Mouse (Mus musculus) lung, postnatal 10 days (tissue): ENCODE data around the gene Gm21312.
"Not testable (repeated sequence)": the region's sequence is repeated elsewhere in the genome, so short reads cannot be mapped to it uniquely, and the experiment has no call there.

Experiments
- DNase-seq: peaks from one replicate; pipeline ENCODE4 v3.0.0; 2021

Gm21312 gene

DNA sequence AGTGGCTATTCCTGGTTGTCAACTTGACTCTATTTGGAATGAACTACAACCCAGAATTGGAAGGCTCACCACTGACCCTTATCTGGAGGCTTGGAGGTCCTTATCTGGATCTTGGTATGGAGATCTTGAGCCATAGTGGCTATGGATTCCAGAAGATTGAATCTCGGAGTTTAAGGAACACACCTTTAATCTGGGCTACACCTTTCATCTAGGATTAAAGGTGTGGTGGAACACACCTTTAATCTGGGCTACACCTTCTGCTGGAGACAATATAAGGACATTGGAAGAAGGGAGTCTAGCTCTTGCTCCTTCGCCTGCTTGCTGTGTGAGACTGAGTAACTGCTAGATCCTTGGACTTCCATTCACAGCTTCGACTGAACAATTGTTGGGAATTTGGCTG lies at the start of gene Gm21312:
Gene Gm21312 (plus strand): TSS at position 301 of the 400 bp plus-strand sequence.
- DNase-seq: not testable (repeated sequence)

DNA sequence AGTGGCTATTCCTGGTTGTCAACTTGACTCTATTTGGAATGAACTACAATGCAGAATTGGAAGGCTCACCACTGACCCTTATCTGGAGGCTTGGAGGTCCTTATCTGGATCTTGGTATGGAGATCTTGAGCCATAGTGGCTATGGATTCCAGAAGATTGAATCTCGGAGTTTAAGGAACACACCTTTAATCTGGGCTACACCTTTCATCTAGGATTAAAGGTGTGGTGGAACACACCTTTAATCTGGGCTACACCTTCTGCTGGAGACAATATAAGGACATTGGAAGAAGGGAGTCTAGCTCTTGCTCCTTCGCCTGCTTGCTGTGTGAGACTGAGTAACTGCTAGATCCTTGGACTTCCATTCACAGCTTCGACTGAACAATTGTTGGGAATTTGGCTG lies 34.1 kb upstream of the Gm21312 start, which contains the start of gene Gm21293:
Gene Gm21293 (plus strand): TSS at position 301 of the 400 bp plus-strand sequence.
- not testable (repeated sequence) for DNase-seq

DNA sequence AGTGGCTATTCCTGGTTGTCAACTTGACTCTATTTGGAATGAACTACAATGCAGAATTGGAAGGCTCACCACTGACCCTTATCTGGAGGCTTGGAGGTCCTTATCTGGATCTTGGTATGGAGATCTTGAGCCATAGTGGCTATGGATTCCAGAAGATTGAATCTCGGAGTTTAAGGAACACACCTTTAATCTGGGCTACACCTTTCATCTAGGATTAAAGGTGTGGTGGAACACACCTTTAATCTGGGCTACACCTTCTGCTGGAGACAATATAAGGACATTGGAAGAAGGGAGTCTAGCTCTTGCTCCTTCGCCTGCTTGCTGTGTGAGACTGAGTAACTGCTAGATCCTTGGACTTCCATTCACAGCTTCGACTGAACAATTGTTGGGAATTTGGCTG lies 25.6 kb upstream of the Gm21312 start, which contains the start of gene Gm6763:
Gene Gm6763 (plus strand): TSS at position 301 of the 400 bp plus-strand sequence.
- DNase-seq: not testable (repeated sequence)

DNA sequence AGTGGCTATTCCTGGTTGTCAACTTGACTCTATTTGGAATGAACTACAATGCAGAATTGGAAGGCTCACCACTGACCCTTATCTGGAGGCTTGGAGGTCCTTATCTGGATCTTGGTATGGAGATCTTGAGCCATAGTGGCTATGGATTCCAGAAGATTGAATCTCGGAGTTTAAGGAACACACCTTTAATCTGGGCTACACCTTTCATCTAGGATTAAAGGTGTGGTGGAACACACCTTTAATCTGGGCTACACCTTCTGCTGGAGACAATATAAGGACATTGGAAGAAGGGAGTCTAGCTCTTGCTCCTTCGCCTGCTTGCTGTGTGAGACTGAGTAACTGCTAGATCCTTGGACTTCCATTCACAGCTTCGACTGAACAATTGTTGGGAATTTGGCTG lies 17.1 kb upstream of the Gm21312 start, which contains the start of gene Gm8764:
Gene Gm8764 (plus strand): TSS at position 301 of the 400 bp plus-strand sequence.
- not testable (repeated sequence) for DNase-seq

DNA sequence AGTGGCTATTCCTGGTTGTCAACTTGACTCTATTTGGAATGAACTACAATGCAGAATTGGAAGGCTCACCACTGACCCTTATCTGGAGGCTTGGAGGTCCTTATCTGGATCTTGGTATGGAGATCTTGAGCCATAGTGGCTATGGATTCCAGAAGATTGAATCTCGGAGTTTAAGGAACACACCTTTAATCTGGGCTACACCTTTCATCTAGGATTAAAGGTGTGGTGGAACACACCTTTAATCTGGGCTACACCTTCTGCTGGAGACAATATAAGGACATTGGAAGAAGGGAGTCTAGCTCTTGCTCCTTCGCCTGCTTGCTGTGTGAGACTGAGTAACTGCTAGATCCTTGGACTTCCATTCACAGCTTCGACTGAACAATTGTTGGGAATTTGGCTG lies 8.6 kb upstream of the Gm21312 start, which contains the start of gene Gm21304:
Gene Gm21304 (plus strand): TSS at position 301 of the 400 bp plus-strand sequence.
- not testable (repeated sequence) for DNase-seq

DNA sequence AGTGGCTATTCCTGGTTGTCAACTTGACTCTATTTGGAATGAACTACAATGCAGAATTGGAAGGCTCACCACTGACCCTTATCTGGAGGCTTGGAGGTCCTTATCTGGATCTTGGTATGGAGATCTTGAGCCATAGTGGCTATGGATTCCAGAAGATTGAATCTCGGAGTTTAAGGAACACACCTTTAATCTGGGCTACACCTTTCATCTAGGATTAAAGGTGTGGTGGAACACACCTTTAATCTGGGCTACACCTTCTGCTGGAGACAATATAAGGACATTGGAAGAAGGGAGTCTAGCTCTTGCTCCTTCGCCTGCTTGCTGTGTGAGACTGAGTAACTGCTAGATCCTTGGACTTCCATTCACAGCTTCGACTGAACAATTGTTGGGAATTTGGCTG lies 8.4 kb downstream of the Gm21312 start, which contains the start of gene Gm20765:
Gene Gm20765 (plus strand): TSS at position 301 of the 400 bp plus-strand sequence.
- DNase-seq: not testable (repeated sequence)

DNA sequence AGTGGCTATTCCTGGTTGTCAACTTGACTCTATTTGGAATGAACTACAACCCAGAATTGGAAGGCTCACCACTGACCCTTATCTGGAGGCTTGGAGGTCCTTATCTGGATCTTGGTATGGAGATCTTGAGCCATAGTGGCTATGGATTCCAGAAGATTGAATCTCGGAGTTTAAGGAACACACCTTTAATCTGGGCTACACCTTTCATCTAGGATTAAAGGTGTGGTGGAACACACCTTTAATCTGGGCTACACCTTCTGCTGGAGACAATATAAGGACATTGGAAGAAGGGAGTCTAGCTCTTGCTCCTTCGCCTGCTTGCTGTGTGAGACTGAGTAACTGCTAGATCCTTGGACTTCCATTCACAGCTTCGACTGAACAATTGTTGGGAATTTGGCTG lies 16.9 kb downstream of the Gm21312 start, which contains the start of gene Gm4340:
Gene Gm4340 (plus strand): TSS at position 301 of the 400 bp plus-strand sequence.
- DNase-seq: not testable (repeated sequence)

DNA sequence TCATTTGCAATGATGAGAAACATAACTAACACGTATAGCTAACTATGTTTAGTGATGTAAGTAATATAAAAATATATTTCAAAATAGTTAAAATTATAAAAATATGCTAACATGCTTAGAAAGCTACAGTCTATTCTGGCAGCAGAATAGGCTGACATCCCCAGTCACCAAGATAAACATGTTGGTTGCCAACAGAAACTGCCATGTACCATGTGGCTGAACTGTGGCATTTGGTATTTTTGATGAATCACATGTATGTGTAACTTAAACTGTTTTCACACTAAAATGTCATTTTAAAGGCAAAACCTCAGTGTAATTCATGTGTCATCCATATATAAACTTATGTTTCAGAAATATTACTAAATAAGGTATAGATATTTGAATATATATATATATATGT lies 32.8 kb downstream of the Gm21312 start:
- DNase-seq: no peak

DNA sequence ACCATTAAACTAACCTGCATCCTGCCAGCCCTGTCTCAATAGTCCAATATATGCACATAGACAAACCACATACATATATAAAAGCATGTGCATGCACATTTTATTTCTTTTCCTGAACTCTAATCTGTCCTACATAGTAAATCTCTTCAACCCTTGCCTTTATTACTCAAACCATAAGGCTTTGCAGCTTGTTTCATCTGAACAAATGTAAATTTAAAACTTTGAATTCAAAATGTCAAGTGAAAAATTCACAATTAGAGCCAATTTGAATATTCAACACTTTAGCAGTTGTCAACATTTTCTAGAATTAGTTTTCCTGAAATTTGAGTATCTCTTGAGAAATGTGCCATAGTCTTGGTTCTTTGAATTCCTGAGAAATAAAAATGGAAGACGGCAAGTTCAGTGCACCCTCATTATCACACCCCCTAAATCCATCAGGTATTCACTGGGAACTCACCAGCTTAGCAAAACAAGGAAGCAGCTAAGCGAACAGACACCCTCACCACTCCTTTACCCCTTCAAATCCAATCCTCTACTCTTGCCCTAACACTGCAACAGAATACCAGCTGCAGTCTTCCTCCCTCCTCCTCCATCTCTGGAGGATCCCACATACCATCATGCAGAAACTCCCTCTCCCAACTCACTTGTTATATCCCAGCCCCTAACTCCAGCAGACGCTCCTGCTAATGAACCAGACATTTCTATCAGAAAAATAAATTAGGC lies 33.6 kb downstream of the Gm21312 start:
- no peak for DNase-seq

DNA sequence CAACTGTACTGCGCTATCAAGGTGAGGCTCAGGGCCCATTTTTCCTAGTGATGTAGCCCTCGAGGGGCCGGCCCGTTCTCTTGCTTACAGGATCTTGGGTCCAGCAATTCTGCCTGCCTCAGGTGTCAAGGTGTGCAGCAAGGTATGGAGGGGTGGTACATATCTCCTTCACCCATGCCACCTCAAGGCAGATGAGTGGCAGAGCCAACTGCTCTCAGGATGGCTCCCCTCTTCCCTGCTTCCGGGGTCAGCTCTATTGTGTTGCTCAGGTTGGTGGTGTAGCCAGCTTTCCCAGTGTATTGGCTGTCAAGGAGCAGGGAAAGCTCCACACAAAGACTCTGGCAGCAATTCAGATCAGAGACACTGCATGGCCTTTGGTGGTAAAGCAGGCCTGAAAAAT lies 37.7 kb downstream of the Gm21312 start:
- DNase-seq: no peak

DNA sequence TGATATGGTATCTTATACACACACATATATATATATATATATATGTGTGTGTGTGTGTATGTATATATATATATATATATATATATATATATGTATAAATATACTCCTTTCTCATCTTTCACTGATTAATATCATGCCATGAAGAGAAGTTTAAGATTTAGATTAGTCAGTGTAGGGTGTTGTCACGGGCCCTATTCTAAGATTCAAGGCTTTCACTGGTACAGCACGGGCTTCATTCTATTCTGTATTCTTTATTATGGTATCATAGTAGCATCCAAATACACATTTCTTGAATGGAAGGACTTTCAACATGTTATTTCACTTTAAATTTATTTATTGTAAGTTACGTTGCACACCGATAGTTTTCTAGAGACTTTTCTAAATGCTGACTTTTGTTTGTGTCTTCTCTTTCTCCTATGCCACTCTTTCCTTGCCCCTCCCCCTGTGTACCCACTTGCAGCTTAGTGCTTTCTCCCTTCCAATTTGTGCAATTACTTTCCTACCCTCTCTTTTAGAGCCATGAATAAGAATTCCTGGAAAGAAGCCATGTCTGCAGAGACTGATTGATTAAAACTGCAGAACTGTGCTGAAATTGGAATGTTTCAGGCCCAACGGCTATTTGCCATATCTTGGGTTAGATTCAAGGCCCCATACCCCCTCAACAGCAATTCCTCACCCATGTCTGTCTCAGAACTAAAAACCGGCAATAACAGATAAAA lies 43.6 kb downstream of the Gm21312 start:
- DNase-seq: no peak
